Mouse (Mus musculus) fat pad, adult 2 months (tissue): ENCODE results near the gene Eefsec.

Experiments used
- DNase-seq: peaks from one replicate; pipeline ENCODE4 v3.0.0-alpha.2; 2011; ENCODE audit warnings: low read depth, low spot score; ENCODE audit errors: extremely low read depth

The Eefsec gene

DNA sequence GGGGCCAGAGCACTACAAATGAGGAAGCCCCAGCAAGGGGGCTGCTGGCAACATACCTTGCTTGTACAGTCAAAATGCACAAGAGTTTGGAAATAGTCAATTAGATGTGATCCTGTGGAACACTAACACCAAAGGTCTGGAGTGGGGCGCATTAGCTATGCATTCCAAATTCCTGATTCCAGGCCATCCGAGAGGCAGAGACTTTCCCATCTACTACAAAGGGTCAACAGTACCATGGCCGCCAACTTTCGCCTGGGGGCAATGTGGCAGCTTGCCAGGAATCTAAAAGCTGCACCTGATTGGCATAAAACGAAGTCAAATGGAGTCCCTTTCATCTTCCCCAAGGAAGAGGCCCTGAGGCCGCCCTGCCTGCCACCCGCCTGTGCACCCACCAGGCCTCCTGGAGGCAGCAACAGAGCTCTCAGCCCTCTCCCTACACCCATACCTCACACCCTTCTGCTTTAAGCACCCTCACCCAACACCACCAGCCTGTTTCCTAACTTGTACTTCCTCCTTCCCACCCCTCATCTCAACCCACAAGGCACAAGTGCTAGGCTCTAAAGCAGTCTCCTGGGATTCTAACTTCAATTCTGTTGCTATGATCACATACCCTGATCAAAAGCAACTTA, 30.1 kb downstream of the Eefsec start:
- no peak for DNase-seq

DNA sequence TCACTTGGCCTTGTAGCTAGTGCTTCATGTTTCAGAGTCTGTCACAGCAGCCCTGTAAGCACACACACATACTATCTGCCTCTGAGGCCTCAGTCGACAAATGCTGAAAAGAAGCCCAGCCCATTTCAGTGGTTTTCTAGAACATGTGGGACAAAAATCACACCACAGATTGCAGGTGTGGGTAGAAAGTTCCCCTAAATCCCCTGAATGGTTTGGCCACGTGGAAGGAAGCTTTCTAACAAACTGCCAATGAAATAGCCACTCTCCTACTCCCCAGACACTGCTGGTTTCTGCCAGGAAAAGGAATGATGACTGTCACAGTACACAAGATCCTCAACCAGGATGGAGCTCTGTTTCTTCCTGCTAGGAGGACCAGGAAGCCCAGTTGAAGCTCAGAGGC, 33.7 kb downstream of the Eefsec start:
- no peak for DNase-seq

DNA sequence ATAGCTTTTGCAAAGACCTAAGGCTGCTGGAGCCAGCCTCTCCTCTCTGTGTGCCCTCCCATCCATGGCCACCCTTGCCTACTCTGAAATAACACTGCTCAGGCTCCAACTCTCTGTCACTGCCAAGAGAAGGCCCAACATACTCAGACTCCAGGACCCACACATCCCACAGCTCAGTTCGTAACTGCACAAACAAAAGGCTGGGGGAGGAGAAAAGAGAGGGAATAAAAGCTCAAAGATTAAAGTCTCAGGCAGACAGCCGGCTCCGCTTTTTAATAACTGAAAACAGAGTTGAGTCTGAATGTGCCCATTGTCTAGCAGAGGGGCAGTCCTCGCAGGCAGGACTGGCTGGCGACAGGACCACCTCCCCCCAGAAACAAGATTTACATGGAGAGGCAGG, 36.8 kb downstream of the Eefsec start:
- DNase-seq = no peak

DNA sequence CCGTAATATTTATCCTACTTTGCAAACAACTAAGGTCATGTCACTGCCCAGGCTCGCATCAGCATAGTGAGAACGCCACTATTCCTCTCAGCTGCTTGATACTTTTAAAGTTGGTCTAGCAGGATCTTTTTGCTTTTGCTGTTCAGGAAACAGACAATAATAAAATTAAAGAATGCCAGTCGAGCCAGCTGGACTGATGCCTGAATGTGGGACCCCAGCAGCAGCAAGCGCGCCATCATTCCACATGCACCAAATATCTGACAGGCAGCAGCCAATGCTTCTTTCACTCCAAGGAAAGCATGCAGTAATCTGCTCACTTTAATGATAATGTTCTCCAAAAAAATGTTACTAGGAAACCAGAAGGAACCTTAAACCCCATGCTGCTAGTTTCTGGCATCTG, 45.9 kb downstream of the Eefsec start:
- no peak for DNase-seq

DNA sequence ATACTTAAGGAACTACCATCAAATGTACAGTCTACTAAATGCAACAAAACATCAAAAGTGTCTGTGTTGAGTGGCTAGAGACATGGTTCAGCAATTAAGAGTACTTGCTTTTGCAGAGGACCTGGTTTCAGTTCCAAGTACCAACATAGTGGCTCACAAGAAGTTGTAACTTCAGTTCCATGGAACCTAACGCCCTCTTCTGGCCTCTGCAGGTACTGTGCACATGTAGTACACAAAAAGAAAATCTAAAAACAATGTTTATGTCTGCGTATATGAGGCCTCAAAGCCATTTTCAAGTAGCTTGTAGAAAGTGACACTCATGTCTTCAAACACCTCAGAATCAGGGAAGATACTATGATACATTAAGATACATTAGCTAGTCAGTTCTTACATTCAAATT, 48.4 kb downstream of the Eefsec start:
- no peak for DNase-seq

DNA sequence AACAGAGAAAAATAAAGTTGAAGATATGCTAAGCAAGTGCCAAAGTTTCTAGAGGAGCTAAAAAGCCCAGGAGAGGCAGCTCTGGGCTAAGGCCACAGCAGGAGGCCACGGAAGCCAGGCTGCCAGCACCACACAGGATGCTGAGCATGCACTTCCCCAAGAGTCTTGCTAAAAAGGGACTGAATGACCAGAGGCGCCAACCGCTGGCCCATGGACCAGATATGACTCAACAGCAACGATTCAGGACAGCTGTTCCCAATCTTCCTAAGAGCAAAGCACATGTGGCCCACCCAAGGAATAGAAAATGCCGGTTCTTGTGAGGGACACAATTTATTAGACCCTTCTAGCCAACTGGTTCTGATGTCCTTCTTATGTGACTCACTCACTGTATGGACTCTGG, 57.4 kb downstream of the Eefsec start:
- DNase-seq = no peak

DNA sequence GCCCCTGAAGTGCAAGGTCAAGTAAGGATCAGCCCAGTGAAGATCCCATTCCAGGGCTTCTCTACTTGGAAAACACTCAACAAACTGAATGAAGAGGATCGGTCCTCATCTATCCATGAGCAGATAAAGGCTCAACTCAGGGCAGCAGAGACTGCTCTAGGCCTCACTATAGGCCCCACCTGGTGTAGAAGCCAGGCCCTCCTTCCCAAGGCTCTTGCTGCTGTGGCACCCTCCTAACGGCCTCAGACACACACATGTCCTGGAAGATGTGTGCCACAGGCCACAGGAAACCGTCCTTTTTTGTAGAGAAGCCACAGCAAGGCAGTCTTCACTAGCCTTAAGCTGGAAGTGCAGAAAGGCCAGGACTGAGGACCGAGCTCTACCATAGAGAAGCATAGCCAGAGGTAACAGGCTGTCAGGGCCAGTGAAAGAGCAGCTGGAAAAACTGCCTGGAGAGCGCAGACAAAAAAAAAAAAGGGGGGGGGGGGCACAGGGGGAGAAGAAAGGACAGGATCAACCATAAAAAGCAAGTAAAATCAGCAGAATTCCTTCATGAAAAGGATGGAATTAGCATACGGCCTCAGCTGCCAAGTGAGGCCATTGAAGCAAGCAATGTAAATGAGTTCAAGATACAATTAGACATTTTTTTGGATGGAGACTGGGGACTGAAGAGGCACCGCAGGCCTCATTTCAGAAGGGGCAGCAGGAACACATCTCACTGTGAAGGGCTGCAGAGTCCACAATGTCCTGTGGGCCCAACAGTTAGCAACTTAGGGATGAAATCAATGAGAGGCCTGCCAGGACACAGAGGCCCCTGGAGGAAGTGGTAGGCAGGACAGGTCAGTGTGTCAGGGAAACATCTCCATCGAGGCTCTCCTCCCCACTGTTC, 58.3 kb downstream of the Eefsec start:
- DNase-seq = no peak

DNA sequence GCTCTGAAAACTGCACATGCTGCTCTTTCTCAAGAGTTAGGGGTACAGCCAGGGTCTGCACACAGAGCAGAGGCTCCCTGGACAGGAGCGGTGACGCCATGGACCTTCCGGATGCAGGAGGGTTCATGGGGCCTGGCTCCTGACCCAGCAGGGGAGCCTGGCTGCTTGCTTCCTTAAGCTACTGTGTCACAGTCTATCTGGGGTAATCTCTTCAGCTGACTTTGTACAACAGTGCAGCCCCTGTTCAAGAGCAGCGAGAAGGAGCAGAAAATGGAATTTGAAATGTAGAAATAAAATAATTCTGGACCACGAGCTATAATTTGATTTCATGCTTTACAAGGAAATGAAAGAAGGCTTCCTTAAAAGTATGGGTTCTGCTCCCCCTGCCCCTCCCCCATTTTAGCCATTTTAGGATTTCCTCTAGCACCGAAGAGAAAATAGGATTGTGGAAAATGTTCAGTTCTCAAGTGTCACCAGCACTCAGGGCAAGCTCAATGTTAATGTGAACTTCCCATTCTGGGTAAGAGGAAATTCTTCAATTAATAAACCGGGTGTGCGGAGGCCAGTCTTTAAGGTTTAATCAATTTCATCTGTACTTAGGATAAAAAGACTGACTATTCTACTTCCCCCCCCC, 61.8 kb downstream of the Eefsec start:
- DNase-seq = no peak

DNA sequence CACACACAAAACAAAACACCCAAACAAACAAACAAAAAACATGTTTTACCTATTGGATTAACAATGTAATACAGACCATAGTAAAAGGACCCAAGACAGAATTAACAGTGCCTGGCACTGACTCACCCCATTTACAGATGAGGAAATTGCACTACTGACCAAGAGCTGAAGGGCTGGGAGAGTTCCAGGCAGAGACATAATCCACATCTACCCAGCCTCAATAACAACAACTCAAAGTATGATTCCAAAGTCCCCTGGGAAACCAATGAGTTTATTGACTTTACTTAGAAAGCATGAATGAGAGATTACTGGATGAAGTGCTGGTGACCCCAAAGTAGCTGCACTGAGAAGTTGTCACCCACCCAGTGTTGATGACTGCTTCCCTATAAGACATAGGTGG, 62.6 kb downstream of the Eefsec start:
- no peak for DNase-seq

DNA sequence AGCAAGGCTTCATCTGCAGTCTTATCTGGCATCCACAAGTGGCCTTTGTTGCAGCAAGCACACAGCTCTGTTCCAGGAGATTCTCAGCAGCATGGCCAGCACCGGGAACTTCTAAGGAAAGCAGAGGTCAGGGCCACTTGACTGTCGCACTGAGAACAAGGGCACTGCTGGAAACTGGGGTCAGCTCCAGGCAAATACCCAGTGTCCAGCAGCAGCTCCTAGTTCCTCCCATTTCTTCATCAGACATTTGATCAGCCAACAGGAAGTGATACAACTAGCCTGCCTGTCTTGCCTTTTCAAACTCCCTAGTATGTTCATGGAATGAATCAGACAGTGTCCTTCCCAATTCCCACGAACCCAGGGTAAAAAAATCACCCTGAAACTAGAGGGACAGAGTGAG, 66.6 kb downstream of the Eefsec start:
- no peak for DNase-seq

DNA sequence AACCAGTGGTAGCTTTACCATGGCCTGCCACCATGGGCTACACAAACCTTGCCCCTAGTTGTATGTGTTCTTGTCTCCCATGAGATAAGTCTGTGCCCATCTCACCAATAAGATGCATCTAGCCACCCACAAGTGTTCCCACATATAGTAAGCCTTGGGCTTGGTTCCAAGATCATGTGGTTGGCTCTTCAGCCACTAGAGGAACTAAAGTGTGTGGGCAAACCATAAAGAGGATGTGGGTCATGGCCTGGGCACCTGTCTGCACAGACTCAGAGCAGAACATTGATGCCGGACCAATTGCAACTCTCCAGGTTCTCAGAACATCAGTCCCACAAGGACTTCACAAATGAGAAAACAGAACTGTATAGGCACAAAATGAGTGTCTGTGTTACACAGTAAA, 67.5 kb downstream of the Eefsec start:
- no peak for DNase-seq

DNA sequence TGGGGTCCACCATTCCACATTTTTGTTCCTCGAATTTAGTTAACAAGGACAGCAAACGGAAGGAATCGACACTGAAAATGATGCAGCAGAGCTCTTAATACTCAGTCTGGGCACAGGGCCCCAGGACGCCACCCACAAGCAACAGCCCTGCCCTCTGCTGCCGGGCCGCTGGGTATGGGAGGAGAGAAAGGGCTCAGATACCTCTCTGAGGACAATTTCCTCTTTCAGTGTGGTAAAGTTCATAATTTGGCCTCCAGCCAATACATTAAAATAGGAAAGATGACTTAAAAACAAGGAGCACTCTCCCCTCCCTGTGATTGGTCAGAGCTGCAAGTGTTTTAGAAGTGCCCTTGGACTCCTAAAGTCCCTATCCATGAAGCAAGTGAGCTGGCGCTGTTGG, 72.1 kb downstream of the Eefsec start:
- DNase-seq = no peak

DNA sequence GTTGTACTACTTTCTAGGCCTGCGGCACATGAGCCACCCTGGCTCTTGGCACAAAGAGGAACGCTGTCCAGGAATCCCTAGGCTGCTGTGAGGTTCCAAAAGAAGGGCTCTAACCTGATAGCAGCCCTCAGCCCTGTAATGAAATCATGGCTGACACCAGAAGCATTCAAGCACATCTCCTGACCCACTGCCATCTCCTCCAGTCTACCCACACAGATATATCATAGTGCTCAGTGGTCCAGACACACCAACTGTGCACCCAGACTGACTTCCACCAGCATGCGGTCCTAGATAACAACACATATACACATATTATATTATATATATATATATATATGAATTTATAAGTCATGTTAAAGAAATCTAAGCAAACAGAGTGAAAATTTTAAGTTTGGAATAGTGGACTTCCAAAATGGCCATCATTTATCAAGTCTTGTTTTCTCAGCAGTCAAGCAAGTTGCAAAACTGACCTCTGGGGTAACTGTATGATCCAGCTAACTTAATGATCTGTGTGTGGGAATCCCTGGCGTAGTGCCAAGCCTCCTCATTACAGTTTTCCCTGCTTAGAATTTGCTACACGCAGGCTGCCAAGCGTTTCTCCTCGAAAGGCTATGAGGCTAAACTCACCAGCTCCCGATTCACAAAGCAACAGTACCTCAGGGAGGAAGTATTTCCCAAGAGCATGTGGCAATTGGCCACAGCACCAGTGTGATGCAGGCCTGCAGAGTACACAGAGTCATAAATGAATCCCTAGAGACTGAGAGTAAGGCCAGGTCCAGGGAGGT, 76.3 kb downstream of the Eefsec start:
- peak; percentile 93 for DNase-seq

DNA sequence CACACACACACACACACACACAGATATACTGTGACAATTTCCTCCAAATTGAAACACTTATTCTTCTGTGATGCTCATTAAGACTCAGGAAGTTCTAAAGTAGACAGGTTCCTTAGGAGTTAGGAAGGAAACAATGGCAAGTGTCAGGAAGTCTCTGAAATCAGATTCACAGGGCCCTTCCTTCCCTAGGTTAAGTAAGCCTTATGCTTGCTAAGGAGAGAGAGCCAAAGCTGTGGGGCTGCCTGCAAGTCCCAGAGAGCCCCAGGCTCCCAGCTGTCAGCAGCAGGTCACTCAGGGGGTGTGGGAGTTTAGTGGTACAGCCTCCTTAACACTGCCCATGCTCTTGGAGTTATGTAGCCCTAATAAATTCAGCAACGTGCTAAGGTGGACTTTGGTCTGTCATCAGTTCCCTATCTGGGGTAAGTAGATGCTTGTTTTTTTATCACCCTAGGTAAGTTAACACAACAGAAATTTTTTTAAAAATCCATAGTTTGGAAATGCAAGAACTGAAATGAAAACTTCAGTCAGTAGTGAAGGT, 82.8 kb downstream of the Eefsec start:
- DNase-seq = no peak

DNA sequence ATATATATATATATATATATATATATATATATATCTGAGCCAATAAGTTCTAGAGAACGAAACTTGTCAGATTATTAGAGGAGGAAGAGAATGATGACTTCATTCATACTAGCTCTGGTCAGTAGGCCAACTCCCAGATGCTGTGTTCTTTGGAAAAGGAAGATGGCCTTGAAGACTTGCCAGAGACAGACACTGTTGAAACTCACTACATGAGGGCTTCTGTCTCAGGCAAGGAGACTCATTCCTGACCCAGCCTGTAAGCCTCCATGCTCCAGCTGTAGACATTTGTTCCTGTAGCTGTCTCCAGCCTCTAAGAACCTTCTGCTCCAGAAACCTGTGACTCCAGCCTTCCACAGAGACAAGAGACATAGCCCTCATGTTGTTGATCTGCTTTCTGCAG, 85.2 kb downstream of the Eefsec start:
- no peak for DNase-seq

DNA sequence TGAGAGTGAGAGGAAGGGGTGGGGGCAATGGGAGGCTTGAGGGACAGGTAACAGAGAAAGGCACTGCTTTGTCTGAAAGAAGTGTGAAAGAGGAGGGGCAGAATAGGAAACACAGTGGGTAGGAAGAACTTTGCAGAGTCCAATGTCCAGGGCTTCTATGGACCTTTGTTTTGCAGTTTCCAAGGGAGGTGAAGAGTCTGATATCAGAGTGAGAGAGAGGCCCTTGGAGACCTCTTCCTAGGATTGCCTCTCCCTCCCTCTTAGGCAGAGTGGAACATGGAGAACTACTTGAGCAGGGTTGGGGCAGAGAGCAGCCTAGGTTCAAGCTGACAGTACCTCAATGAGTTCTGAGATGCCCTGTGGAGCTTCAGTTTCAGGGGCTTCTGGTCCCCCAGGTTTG, 88.1 kb downstream of the Eefsec start:
- no peak for DNase-seq

DNA sequence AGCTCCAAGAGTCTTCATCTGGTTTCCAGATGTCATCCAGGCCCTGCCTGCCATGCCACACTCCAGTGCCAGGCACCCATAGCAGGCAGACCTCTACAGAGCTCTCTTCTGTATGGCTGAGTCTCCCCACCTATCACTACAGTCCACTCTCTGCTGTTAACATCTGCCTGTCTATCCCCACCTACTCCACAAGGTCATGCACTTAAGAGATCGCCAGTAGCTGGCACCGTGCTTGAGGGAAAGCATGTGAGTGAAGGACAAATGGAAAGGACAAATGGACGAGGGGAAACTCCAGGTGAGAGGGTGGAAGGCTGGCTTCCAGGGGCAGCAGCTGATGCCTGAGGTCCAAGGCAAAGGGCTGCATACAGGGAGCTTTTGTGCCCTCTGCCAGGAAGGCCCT, 90.5 kb downstream of the Eefsec start:
- DNase-seq = no peak

DNA sequence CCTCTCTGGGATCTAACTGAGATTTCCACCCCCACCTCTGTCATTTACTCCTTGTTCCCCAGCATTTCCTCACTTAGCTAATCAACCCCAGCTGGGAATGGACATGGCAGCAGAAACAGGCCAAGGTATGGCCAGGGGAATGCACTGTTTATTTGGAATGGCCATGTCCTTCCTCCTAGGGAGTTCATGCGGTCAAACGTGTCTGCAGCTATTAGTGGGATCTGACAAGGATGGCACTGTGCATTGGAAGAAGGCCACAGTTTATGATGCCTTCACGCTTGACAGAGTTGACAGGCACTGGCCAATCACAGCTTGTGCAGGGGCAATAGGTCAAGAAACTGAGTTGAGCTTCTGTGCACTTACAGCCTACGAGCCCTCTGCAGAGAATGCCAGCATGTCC, 93.8 kb downstream of the Eefsec start:
- DNase-seq = no peak

DNA sequence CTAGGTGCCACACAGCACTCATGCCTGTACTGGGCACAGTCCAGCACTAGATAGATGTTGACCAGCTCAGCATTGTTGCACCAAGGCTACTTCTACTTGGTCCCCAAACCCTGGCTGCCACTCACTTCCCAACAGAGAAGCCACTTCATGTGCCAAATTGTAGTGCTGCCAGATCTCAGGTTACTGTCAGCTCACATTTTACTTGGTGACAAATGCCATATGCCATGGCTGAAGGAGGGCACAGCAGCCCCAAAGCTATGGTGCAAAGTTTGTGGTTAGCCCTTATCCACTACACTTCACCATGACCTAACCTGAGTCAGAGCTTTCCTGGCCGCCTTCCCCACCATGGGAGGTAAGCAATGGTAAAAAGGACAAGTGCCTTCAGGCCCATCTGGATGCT, 99.6 kb downstream of the Eefsec start:
- DNase-seq = no peak

DNA sequence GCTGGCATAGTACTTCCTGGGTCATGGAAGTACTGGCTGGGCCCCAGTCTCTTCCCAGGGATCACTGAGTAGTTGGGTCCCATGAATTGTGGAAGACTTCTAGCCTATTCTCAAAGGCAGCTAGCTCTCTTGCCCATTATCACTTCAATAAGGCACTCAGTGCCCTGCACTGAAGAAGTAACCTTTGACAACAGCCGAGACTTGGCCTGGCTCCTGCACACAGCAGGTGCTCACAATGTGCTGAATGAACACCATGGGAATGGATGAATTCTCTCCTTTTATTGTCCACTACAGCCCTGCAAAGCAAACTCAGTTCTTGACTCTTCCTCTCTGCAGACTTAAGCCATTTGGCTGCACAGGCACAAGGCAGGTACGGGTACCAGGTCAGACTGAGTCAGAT, 101.0 kb downstream of the Eefsec start:
- no peak for DNase-seq
